Mouse (Mus musculus) heart, embryonic 12.5 days (tissue): Measurements from ENCODE around the gene Gm11937. TPM values are rescaled to one million over a fixed set of nuclear protein-coding genes. Genes with fewer than 3 reads are reported as not detected.

ENCODE experiments used
- ATAC-seq: fragments of 200-750 bp; cut with Nextera tagmentation; 2 replicates; pipeline ENCODE4 v1.8.0; 2017; ENCODE audit warnings: moderate TSS enrichment, moderate library complexity; ENCODE audit not compliant: insufficient number of reproducible peaks, low FRiP score
- H3K27ac ChIP-seq: fragments of 300-500 bp; sonication (generic); 2 replicates; pipeline ENCODE4 v1.5.1; 2016; ENCODE audit warnings: mild to moderate bottlenecking, moderate library complexity; ENCODE audit not compliant: poor library complexity, severe bottlenecking
- H3K27me3 ChIP-seq: fragments of 300-500 bp; sonication (generic); replicated peaks from 2 replicates; pipeline ENCODE4 v1.6.1; 2016; ENCODE audit warnings: mild to moderate bottlenecking, moderate library complexity
- H3K36me3 ChIP-seq: fragments of 300-500 bp; sonication (generic); 2 replicates; pipeline ENCODE4 v1.6.1; 2016; ENCODE audit warnings: mild to moderate bottlenecking, moderate library complexity
- H3K4me1 ChIP-seq: fragments of 300-500 bp; sonication (generic); replicated peaks from 2 replicates; pipeline ENCODE4 v1.6.1; 2016; ENCODE audit warnings: mild to moderate bottlenecking
- H3K4me2 ChIP-seq: fragments of 300-500 bp; sonication (generic); 2 replicates; pipeline ENCODE4 v1.6.1; 2016; ENCODE audit warnings: mild to moderate bottlenecking, moderate library complexity
- H3K4me3 ChIP-seq: fragments of 300-500 bp; sonication (generic); 2 replicates; pipeline ENCODE4 v1.5.1; 2016; ENCODE audit warnings: mild to moderate bottlenecking
- H3K9ac ChIP-seq: fragments of 300-500 bp; sonication (generic); 2 replicates; pipeline ENCODE4 v1.6.1; 2016; ENCODE audit warnings: mild to moderate bottlenecking, moderate library complexity
- H3K9me3 ChIP-seq: fragments of 300-500 bp; sonication (generic); replicated peaks from 2 replicates; pipeline ENCODE4 v1.6.1; 2016; ENCODE audit warnings: mild to moderate bottlenecking, moderate library complexity
- WGBS: fragments of 180-500 bp; shearing (Covaris S2); methylation state at CpG from one replicate; pipeline ENCODE4 v1.1.7; 2016; 5-methylcytosine and 5-hydroxymethylcytosine counted together
- polyA plus RNA-seq: library from polyadenylated mRNA; unstranded; fragments of >200 nt; fragmentation: Nextera tagmentation; extraction: Ambion mirVana; gene quantifications from 2 replicates; pipeline ENCODE4 v1.2.1, GENCODE M21; 2016

Gm11937 gene
- polyA plus RNA-seq, 1 experiment from 2014 or later, result not detected

DNA sequence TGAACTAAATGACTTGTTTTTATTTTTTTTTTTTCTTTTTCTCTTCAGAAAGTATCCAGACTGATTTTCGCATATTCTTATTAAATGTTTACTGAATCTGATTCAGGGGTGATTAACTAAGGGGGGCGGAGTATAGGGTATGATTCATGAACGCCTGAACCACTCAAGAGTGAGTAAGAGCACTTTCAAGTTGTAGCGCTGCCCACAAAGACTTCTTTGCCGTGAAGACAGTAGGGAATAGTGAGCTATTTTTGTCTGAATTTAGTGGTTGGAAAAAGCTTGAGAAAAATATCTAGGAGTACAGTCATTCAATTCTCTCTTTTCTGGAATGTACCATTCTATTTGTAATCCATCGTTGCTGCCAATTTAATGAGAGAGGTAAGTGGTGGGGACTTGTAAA lies 28.4 kb downstream of the Gm11937 start:
- no peaks in the 10 kb centered on the region for H3K4me1 ChIP-seq
- WGBS, result 77% methylated on average over 6 of the region's 6 CpGs
- no peak overlapping the region for H3K27ac ChIP-seq
- no peak overlapping the region for H3K4me3 ChIP-seq
- ATAC-seq, result no peak
- H3K27me3 ChIP-seq, result 0 out of 2 replicates have a peak, but pooled peaks cover 3% of the 10 kb centered on the region
- no peak overlapping the region for H3K9ac ChIP-seq
- no peaks in the 10 kb centered on the region for H3K36me3 ChIP-seq
- H3K4me2 ChIP-seq, result no peak overlapping the region
- no peaks in the 10 kb centered on the region for H3K9me3 ChIP-seq

DNA sequence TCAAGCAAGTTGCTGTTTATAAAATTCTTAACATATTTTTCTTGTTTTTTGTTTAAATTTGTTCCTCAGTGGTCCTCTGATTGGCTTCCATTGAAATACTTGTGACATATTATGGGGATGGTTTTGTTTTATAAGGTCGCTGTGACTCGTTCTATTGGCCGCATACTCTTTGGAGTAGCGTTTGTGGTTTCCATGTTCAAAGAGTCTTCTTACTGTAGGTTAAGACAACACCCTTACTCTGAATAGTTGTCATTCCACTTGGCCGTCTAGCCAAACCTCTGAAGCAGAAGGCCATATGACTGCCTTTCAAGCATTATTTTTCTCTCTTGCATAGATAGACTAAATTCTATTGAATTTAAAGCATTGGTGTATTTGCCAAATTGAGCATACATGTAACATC lies 28.9 kb downstream of the Gm11937 start:
- no peaks in the 10 kb centered on the region for H3K36me3 ChIP-seq
- H3K9me3 ChIP-seq, result no peaks in the 10 kb centered on the region
- ATAC-seq, result no peak
- no peak overlapping the region for H3K4me3 ChIP-seq
- WGBS, result 86% methylated on average over 5 of the region's 5 CpGs
- no peak overlapping the region for H3K27ac ChIP-seq
- H3K9ac ChIP-seq, result no peak overlapping the region
- H3K4me2 ChIP-seq, result no peak overlapping the region
- H3K4me1 ChIP-seq, result no peaks in the 10 kb centered on the region
- 0 out of 2 replicates have a peak, but pooled peaks cover 3% of the 10 kb centered on the region for H3K27me3 ChIP-seq

- no peak for ATAC-seq
- WGBS, result 84% methylated on average over 6 of the region's 6 CpGs
- Histone ChIP-seq H3K9ac (no peak within 1 kb of the TSS), H3K4me1 (no peaks in the 10 kb centered on the region), H3K4me2 (no peak within 1 kb of the TSS), H3K9me3 (no peaks in the 10 kb centered on the region), H3K27me3 (0 out of 2 replicates have a peak, but pooled peaks cover 3% of the 10 kb centered on the region), H3K36me3 (no peaks in the 10 kb centered on the region), H3K4me3 (no peak within 1 kb of the TSS), H3K27ac (no peak within 1 kb of the TSS)
Observed at GRCm38 (mm10) chr11:99580636-99581035, 29.4 kb downstream of the Gm11937 start, which contains the start of gene Krtap1-5. Krtap1-5 (minus strand) TSS chr11:99581016.

DNA sequence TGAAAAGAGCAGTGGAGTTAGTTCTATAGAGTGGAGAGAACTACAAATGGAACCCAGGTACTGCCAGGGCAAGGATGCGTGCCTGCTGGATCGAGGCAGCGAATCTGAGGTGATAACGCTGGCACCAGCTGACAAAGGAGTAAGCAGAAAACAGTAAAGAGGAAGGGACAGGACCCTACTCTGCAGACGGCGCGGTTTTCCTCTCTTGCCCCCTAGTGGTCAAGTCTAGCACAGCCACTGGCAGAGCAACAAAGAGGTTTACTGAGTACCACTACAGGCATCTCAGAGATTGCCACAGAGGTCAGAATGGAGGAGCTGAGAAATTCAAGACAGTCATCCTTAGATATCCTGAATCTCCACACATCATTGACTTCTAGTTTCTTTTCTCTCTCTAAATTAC lies 35.9 kb downstream of the Gm11937 start:
- ATAC-seq, result 0 out of 2 replicates have a peak, but pooled peaks have one; percentile 36

DNA sequence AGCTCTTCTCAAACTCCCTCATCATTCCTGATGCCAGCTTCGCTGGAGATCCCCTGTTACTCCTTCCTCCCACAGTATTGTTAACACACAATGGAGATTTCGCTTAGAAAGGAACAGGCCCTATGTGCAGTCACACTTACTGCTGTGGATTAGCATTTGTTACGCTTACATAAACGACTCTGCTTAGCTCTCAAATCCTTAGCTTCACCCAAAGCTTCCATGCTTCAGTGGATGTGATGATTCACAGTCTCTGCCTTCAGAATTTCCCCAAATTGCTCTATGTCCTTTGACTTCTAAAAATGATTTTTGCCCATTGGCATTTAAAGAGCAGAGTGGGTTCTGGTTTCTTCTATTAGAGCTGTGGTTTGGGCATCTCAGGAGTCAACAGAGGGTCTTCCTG lies 36.8 kb downstream of the Gm11937 start:
- Histone ChIP-seq H3K27ac (no peak overlapping the region), H3K4me1 (no peaks in the 10 kb centered on the region), H3K9me3 (no peaks in the 10 kb centered on the region), H3K36me3 (no peaks in the 10 kb centered on the region), H3K9ac (no peak overlapping the region), H3K27me3 (no peaks in the 10 kb centered on the region), H3K4me3 (no peak overlapping the region), H3K4me2 (no peak overlapping the region)
- ATAC-seq, result no peak
- 66% methylated on average over 4 of the region's 4 CpGs for WGBS

More for the DNA sequence above, 35.9 kb downstream of the Gm11937 start:
- no peak overlapping the region for H3K4me3 ChIP-seq
- H3K27me3 ChIP-seq, result no peaks in the 10 kb centered on the region
- H3K4me2 ChIP-seq, result peak overlapping the region; percentile 52
- H3K4me1 ChIP-seq, result no peaks in the 10 kb centered on the region
- H3K27ac ChIP-seq, result no peak overlapping the region
- H3K36me3 ChIP-seq, result no peaks in the 10 kb centered on the region
- H3K9me3 ChIP-seq, result no peaks in the 10 kb centered on the region
- 0% methylated on average over 7 of the region's 7 CpGs for WGBS
- H3K9ac ChIP-seq, result 0 out of 2 replicates have a peak overlapping the region, but pooled peaks have one; percentile 24

GRCm38 (mm10) chr11:99566530-99566929 lies 43.5 kb downstream of the Gm11937 start, which contains the start of gene Krtap3-1:
Krtap3-1 (minus strand) TSS chr11:99566630.
- Histone ChIP-seq H3K4me1 (no peaks in the 10 kb centered on the region), H3K4me3 (no peak within 1 kb of the TSS), H3K9me3 (no peaks in the 10 kb centered on the region), H3K36me3 (no peaks in the 10 kb centered on the region), H3K27ac (no peak within 1 kb of the TSS), H3K27me3 (no peaks in the 10 kb centered on the region), H3K9ac (no peak within 1 kb of the TSS), H3K4me2 (no peak within 1 kb of the TSS)
- 93% methylated on average over 7 of the region's 7 CpGs for WGBS
- ATAC-seq, result no peak

DNA sequence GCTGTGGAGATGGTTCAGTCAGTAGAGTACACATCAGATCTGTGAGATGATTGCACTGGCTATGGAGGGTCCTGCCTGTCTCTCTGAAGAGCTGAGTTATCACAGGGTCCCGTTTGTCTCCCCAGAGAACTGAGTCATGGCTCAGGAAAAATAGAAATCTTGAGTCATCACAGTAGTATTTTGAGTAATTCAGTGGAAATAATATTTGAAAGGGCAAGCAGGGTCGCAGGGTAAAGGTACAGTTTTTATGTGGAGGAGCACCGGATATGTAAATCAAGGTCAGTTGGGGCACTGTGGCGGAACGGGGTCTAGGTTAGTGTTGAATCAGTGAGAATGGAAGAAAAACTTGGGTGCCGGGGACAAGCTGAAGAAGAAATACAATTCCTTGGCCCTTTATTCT lies 47.4 kb downstream of the Gm11937 start:
- H3K4me2 ChIP-seq, result no peak overlapping the region
- H3K9ac ChIP-seq, result no peak overlapping the region
- H3K36me3 ChIP-seq, result no peaks in the 10 kb centered on the region
- no peak overlapping the region for H3K4me3 ChIP-seq
- WGBS, result 75% methylated on average over 6 of the region's 6 CpGs
- H3K27me3 ChIP-seq, result no peaks in the 10 kb centered on the region
- H3K4me1 ChIP-seq, result no peaks in the 10 kb centered on the region
- H3K9me3 ChIP-seq, result no peaks in the 10 kb centered on the region
- no peak overlapping the region for H3K27ac ChIP-seq
- no peak for ATAC-seq

Other genes starting within 250 kb of the Gm11937 start
- gene Krt28, start 235.3 kb downstream of the Gm11937 start, polyA plus RNA-seq, result 0.12 and 0.20 TPM in 2 replicates
- 16.6 and 18.8 TPM in 2 replicates for gene Krt10, start 220.8 kb downstream of the Gm11937 start, polyA plus RNA-seq
- not detected in 2 replicates for gene Krt12, start 187.9 kb downstream of the Gm11937 start, polyA plus RNA-seq
- 3.6 and 4.1 TPM in 2 replicates for gene Krt20, start 172.0 kb downstream of the Gm11937 start, polyA plus RNA-seq
- gene Krt23, start 117.1 kb downstream of the Gm11937 start, polyA plus RNA-seq, result 0.27 and 0.52 TPM in 2 replicates
- not detected in 2 replicates for gene Krt39, start 88.9 kb downstream of the Gm11937 start, polyA plus RNA-seq
- not detected in 2 replicates for gene Krt40, start 67.0 kb downstream of the Gm11937 start, polyA plus RNA-seq
- gene Krtap3-3, start 59.3 kb downstream of the Gm11937 start, polyA plus RNA-seq, result not detected in 2 replicates
- gene Krtap3-2, start 53.3 kb downstream of the Gm11937 start, polyA plus RNA-seq, result not detected in 2 replicates
- not detected in 2 replicates for gene Gm11939, start 50.7 kb downstream of the Gm11937 start, polyA plus RNA-seq
- not detected in 2 replicates for gene Krtap3-1, start 43.6 kb downstream of the Gm11937 start, polyA plus RNA-seq
- not detected in 2 replicates for gene Krtap1-5, start 29.2 kb downstream of the Gm11937 start, polyA plus RNA-seq
- not detected in 2 replicates for gene Krtap1-4, start 26.5 kb downstream of the Gm11937 start, polyA plus RNA-seq
- gene Krtap1-3, start 18.9 kb downstream of the Gm11937 start, polyA plus RNA-seq, result not detected in 2 replicates
- gene Krtap9-3, start 12.1 kb downstream of the Gm11937 start, polyA plus RNA-seq, result not detected in 2 replicates
- not detected in 2 replicates for gene Gm11938, start 6.9 kb downstream of the Gm11937 start, polyA plus RNA-seq
- not detected in 2 replicates for gene Krtap2-4, start 4.7 kb upstream of the Gm11937 start, polyA plus RNA-seq
- gene Gm11562, start 10.2 kb upstream of the Gm11937 start, polyA plus RNA-seq, result not detected in 2 replicates
- not detected in 2 replicates for gene Krtap4-1, start 18.0 kb upstream of the Gm11937 start, polyA plus RNA-seq
- not detected in 2 replicates for gene Krtap4-2, start 24.9 kb upstream of the Gm11937 start, polyA plus RNA-seq
- gene Krtap4-7, start 33.9 kb upstream of the Gm11937 start, polyA plus RNA-seq, result not detected in 2 replicates
- gene Gm11555, start 40.0 kb upstream of the Gm11937 start, polyA plus RNA-seq, result not detected in 2 replicates
- not detected in 2 replicates for gene Gm11563, start 48.8 kb upstream of the Gm11937 start, polyA plus RNA-seq
- not detected in 2 replicates for gene Krtap4-6, start 55.8 kb upstream of the Gm11937 start, polyA plus RNA-seq
- not detected in 2 replicates for gene Gm14190, start 80.6 kb upstream of the Gm11937 start, polyA plus RNA-seq
- gene Gm14180, start 124.1 kb upstream of the Gm11937 start, polyA plus RNA-seq, result not detected in 2 replicates
- gene Gm11595, start 162.7 kb upstream of the Gm11937 start, polyA plus RNA-seq, result not detected in 2 replicates
- not detected in 2 replicates for gene Krtap4-8, start 170.5 kb upstream of the Gm11937 start, polyA plus RNA-seq
- not detected in 2 replicates for gene Krtap4-9, start 175.0 kb upstream of the Gm11937 start, polyA plus RNA-seq
- gene Gm11596, start 183.3 kb upstream of the Gm11937 start, polyA plus RNA-seq, result not detected in 2 replicates
- not detected in 2 replicates for gene Gm11569, start 188.7 kb upstream of the Gm11937 start, polyA plus RNA-seq
- gene Gm11554, start 194.3 kb upstream of the Gm11937 start, polyA plus RNA-seq, result not detected in 2 replicates
- gene Krtap4-13, start 199.7 kb upstream of the Gm11937 start, polyA plus RNA-seq, result not detected in 2 replicates
- gene Gm11564, start 205.5 kb upstream of the Gm11937 start, polyA plus RNA-seq, result not detected in 2 replicates
- not detected in 2 replicates for gene 2300003K06Rik, start 227.9 kb upstream of the Gm11937 start, polyA plus RNA-seq
- gene Krtap4-16, start 241.4 kb upstream of the Gm11937 start, polyA plus RNA-seq, result not detected in 2 replicates
- gene Gm11568, start 247.7 kb upstream of the Gm11937 start, polyA plus RNA-seq, result not detected in 2 replicates